Mouse (Mus musculus): Measurements from ENCODE around the gene Gpc4.

Gpc4 gene

GRCm38 (mm10) chrX:52151100-52151499 lies 14.0 kb downstream of the Gpc4 start:
- DNase-seq (ENCODE audit: low read depth), result no peak

GRCm38 (mm10) chrX:52145563-52145962 lies 19.5 kb downstream of the Gpc4 start:
- no peak for DNase-seq (ENCODE audit: low read depth)

GRCm38 (mm10) chrX:52144491-52144890 lies 20.6 kb downstream of the Gpc4 start:
- DNase-seq (ENCODE audit: low read depth), result no peak

- no peak for DNase-seq (ENCODE audit: low read depth)
Observed at GRCm38 (mm10) chrX:52140316-52140715, 24.7 kb downstream of the Gpc4 start.

- no peak for DNase-seq (ENCODE audit: low read depth)
Observed at GRCm38 (mm10) chrX:52138461-52139075, 26.5 kb downstream of the Gpc4 start.

GRCm38 (mm10) chrX:52138033-52138432 lies 27.0 kb downstream of the Gpc4 start:
- DNase-seq (ENCODE audit: low read depth), result no peak

- DNase-seq (ENCODE audit: low read depth), result no peak
Observed at GRCm38 (mm10) chrX:52136525-52136924, 28.5 kb downstream of the Gpc4 start.

- DNase-seq (ENCODE audit: low read depth), result no peak
Observed at GRCm38 (mm10) chrX:52129604-52130003, 35.4 kb downstream of the Gpc4 start.

GRCm38 (mm10) chrX:52128794-52129193 lies 36.3 kb downstream of the Gpc4 start:
- DNase-seq (ENCODE audit: low read depth), result no peak

GRCm38 (mm10) chrX:52113651-52114050 lies 51.4 kb downstream of the Gpc4 start:
- no peak for DNase-seq (ENCODE audit: low read depth)

- no peak for DNase-seq (ENCODE audit: low read depth)
Observed at GRCm38 (mm10) chrX:52109663-52110062, 55.4 kb downstream of the Gpc4 start.

GRCm38 (mm10) chrX:52108966-52109365 lies 56.1 kb downstream of the Gpc4 start:
- DNase-seq (ENCODE audit: low read depth), result no peak

GRCm38 (mm10) chrX:52103771-52104170 lies 61.3 kb downstream of the Gpc4 start:
- DNase-seq (ENCODE audit: low read depth), result no peak

- DNase-seq (ENCODE audit: low read depth), result no peak
Observed at GRCm38 (mm10) chrX:52101940-52102339, 63.1 kb downstream of the Gpc4 start.

- no peak for DNase-seq (ENCODE audit: low read depth)
Observed at GRCm38 (mm10) chrX:52101445-52101844, 63.6 kb downstream of the Gpc4 start.

GRCm38 (mm10) chrX:52087726-52088348 lies 77.2 kb downstream of the Gpc4 start:
- no peak for DNase-seq (ENCODE audit: low read depth)

- DNase-seq (ENCODE audit: low read depth), result no peak
Observed at GRCm38 (mm10) chrX:52086885-52087573, 78.0 kb downstream of the Gpc4 start.

- no peak for DNase-seq (ENCODE audit: low read depth)
Observed at GRCm38 (mm10) chrX:52083557-52083956, 81.5 kb downstream of the Gpc4 start.

GRCm38 (mm10) chrX:52072410-52072809 lies 92.6 kb downstream of the Gpc4 start:
- no peak for DNase-seq (ENCODE audit: low read depth)

GRCm38 (mm10) chrX:52053416-52053815 lies 111.6 kb downstream of the Gpc4 start:
- no peak for DNase-seq (ENCODE audit: low read depth)

GRCm38 (mm10) chrX:52052011-52052410 lies 113.0 kb downstream of the Gpc4 start:
- no peak for DNase-seq (ENCODE audit: low read depth)

- DNase-seq (ENCODE audit: low read depth), result no peak
Observed at GRCm38 (mm10) chrX:52050941-52051340, 114.1 kb downstream of the Gpc4 start.

GRCm38 (mm10) chrX:52039875-52040274 lies 125.2 kb downstream of the Gpc4 start:
- no peak for DNase-seq (ENCODE audit: low read depth)
